Mouse (Mus musculus) bone marrow, adult 2 months (tissue): ENCODE measurements around the gene Ergic1.

Experiments used
- CTCF ChIP-seq: fragments of 200-500 bp; IDR thresholded peaks from 2 replicates; pipeline ENCODE4 v1.5.1; 2011; ENCODE audit warnings: low read length, control low read depth; ENCODE audit not compliant: control insufficient read depth, insufficient read depth
- POLR2A ChIP-seq: fragments of 200-500 bp; IDR thresholded peaks from 2 replicates; pipeline ENCODE4 v1.6.1; 2011; ENCODE audit warnings: low read depth, mild to moderate bottlenecking, control low read depth, low read length, borderline replicate concordance; ENCODE audit not compliant: control insufficient read depth

DNA sequence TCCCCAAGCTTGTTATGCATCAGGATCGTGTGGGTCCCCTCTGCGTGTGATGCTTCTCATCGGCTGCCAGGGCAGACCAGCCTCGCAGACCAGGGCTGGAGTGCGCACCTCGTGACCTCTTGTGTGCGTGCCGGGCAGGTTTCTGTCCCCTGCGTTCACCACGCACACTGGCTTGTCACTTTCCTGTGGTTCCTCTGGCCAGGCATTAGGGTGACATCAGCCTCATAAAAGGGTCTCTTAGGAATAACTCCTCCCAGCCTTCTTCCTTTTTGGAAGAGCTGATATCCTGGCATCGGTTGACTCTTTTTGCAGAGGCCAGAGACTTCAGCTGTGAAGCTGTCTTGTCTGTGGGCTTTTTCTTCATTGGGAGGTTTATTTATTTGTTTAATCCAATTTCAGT is 12.8 kb downstream of the Ergic1 start:
- TF ChIP-seq CTCF (no peak), POLR2A (no peak)
